Mouse (Mus musculus): ENCODE measurements around the gene Kxd1. TPM values are rescaled to one million over a fixed set of nuclear protein-coding genes. Genes with fewer than 3 reads are reported as not detected.

The Kxd1 gene
- total and polyA plus RNA-seq, 2 experiments from 2014 or later, result 36.3 to 53.1 TPM

- no peak for TF ChIP-seq CTCF (IDR thresholded peaks at IDR 0.05)
- no peak overlapping the region for H3K4me3 ChIP-seq (ENCODE audit: low read depth, low read length)
- H3K27me3 ChIP-seq (ENCODE audit: insufficient read depth, low read length), result no peaks in the 10 kb centered on the region
- H3K9me3 ChIP-seq (ENCODE audit: low read length), result no peaks in the 10 kb centered on the region
- H3K27ac ChIP-seq (ENCODE audit: low read depth, low read length), result no peak overlapping the region
- no peak for ATAC-seq (ENCODE audit: low FRiP score)
- no peak for DNase-seq (ENCODE audit: low spot score)
- no peaks in the 10 kb centered on the region for H3K4me1 ChIP-seq (ENCODE audit: insufficient read depth, low read length)
- no peak overlapping the region for H3K9ac ChIP-seq (replicated peaks; ENCODE audit: low read length, poor library complexity, severe bottlenecking)
- 90% methylated on average over 4 of the region's 4 CpGs for WGBS
- no peaks in the 10 kb centered on the region for H3K36me3 ChIP-seq (ENCODE audit: insufficient read depth, low read length)
- no peak overlapping the region for H3K4me2 ChIP-seq (ENCODE audit: low read depth, low read length, poor library complexity, severe bottlenecking)
Measured at GRCm38 (mm10) chr8:70468733-70469132, 59.0 kb downstream of the Kxd1 start.

- H3K9me3 ChIP-seq (ENCODE audit: low read length), result no peaks in the 10 kb centered on the region
- H3K9ac ChIP-seq (replicated peaks; ENCODE audit: low read length, poor library complexity, severe bottlenecking), result no peak overlapping the region
- ATAC-seq (ENCODE audit: low FRiP score) (no peak), DNase-seq (ENCODE audit: low spot score) (no peak)
- H3K4me1 ChIP-seq (ENCODE audit: insufficient read depth, low read length), result 0 out of 2 replicates have a peak, but pooled peaks cover 2% of the 10 kb centered on the region
- no peak overlapping the region for H3K27ac ChIP-seq (ENCODE audit: low read depth, low read length)
- no peak overlapping the region for H3K4me3 ChIP-seq (ENCODE audit: low read depth, low read length)
- no peak overlapping the region for H3K4me2 ChIP-seq (ENCODE audit: low read depth, low read length, poor library complexity, severe bottlenecking)
- no peaks in the 10 kb centered on the region for H3K36me3 ChIP-seq (ENCODE audit: insufficient read depth, low read length)
- no peak for TF ChIP-seq CTCF (IDR thresholded peaks at IDR 0.05)
- H3K27me3 ChIP-seq (ENCODE audit: insufficient read depth, low read length), result no peaks in the 10 kb centered on the region
- whole genome bisulfite sequencing, result 76% methylated on average over 1 of the region's 1 CpGs
Measured at GRCm38 (mm10) chr8:70467907-70468306, 59.8 kb downstream of the Kxd1 start.

- WGBS, result 77% methylated on average over 5 of the region's 5 CpGs
Measured at GRCm38 (mm10) chr8:70467229-70467725, 60.5 kb downstream of the Kxd1 start.

GRCm38 (mm10) chr8:70466771-70467170 lies 61.0 kb downstream of the Kxd1 start:
- Histone ChIP-seq H3K9me3 (ENCODE audit: low read length) (no peaks in the 10 kb centered on the region), H3K4me1 (ENCODE audit: insufficient read depth, low read length) (0 out of 2 replicates have a peak, but pooled peaks cover 2% of the 10 kb centered on the region), H3K4me3 (ENCODE audit: low read depth, low read length) (no peak overlapping the region), H3K27ac (ENCODE audit: low read depth, low read length) (no peak overlapping the region), H3K4me2 (ENCODE audit: low read depth, low read length, poor library complexity, severe bottlenecking) (no peak overlapping the region), H3K9ac (replicated peaks; ENCODE audit: low read length, poor library complexity, severe bottlenecking) (no peak overlapping the region), H3K27me3 (ENCODE audit: insufficient read depth, low read length) (no peaks in the 10 kb centered on the region), H3K36me3 (ENCODE audit: insufficient read depth, low read length) (no peaks in the 10 kb centered on the region)
- TF ChIP-seq CTCF (IDR thresholded peaks at IDR 0.05), result no peak
- no peak for DNase-seq (ENCODE audit: low spot score)
- ATAC-seq (ENCODE audit: low FRiP score), result no peak
- 73% methylated on average over 11 of the region's 11 CpGs for WGBS

More at GRCm38 (mm10) chr8:70467229-70467725, 60.5 kb downstream of the Kxd1 start:
- H3K27me3 ChIP-seq (ENCODE audit: insufficient read depth, low read length), result no peaks in the 10 kb centered on the region
- H3K9me3 ChIP-seq (ENCODE audit: low read length), result no peaks in the 10 kb centered on the region
- 0 out of 2 replicates have a peak, but pooled peaks cover 2% of the 10 kb centered on the region for H3K4me1 ChIP-seq (ENCODE audit: insufficient read depth, low read length)
- no peak overlapping the region for H3K9ac ChIP-seq (replicated peaks; ENCODE audit: low read length, poor library complexity, severe bottlenecking)
- no peak overlapping the region for H3K4me3 ChIP-seq (ENCODE audit: low read depth, low read length)
- H3K27ac ChIP-seq (ENCODE audit: low read depth, low read length), result no peak overlapping the region
- no peaks in the 10 kb centered on the region for H3K36me3 ChIP-seq (ENCODE audit: insufficient read depth, low read length)
- no peak for ATAC-seq (ENCODE audit: low FRiP score)
- TF ChIP-seq CTCF (IDR thresholded peaks at IDR 0.05), result no peak
- no peak overlapping the region for H3K4me2 ChIP-seq (ENCODE audit: low read depth, low read length, poor library complexity, severe bottlenecking)
- no peak for DNase-seq (ENCODE audit: low spot score)

GRCm38 (mm10) chr8:70466305-70466704 lies 61.5 kb downstream of the Kxd1 start:
- no peak overlapping the region for H3K4me2 ChIP-seq (ENCODE audit: low read depth, low read length, poor library complexity, severe bottlenecking)
- H3K9ac ChIP-seq (replicated peaks; ENCODE audit: low read length, poor library complexity, severe bottlenecking), result no peak overlapping the region
- no peaks in the 10 kb centered on the region for H3K27me3 ChIP-seq (ENCODE audit: insufficient read depth, low read length)
- no peaks in the 10 kb centered on the region for H3K36me3 ChIP-seq (ENCODE audit: insufficient read depth, low read length)
- WGBS, result 85% methylated on average over 4 of the region's 4 CpGs
- no peak overlapping the region for H3K4me3 ChIP-seq (ENCODE audit: low read depth, low read length)
- no peak for DNase-seq (ENCODE audit: low spot score)
- ATAC-seq (ENCODE audit: low FRiP score), result no peak
- H3K27ac ChIP-seq (ENCODE audit: low read depth, low read length), result no peak overlapping the region
- no peak for TF ChIP-seq CTCF (IDR thresholded peaks at IDR 0.05)
- H3K4me1 ChIP-seq (ENCODE audit: insufficient read depth, low read length), result 0 out of 2 replicates have a peak, but pooled peaks cover 2% of the 10 kb centered on the region
- no peaks in the 10 kb centered on the region for H3K9me3 ChIP-seq (ENCODE audit: low read length)

GRCm38 (mm10) chr8:70465701-70466100 lies 62.1 kb downstream of the Kxd1 start:
- 0 out of 2 replicates have a peak, but pooled peaks cover 2% of the 10 kb centered on the region for H3K4me1 ChIP-seq (ENCODE audit: insufficient read depth, low read length)
- DNase-seq (ENCODE audit: low spot score), result no peak
- H3K27ac ChIP-seq (ENCODE audit: low read depth, low read length), result no peak overlapping the region
- no peak overlapping the region for H3K4me2 ChIP-seq (ENCODE audit: low read depth, low read length, poor library complexity, severe bottlenecking)
- TF ChIP-seq CTCF (IDR thresholded peaks at IDR 0.05), result no peak
- WGBS, result 97% methylated on average over 4 of the region's 4 CpGs
- no peak overlapping the region for H3K9ac ChIP-seq (replicated peaks; ENCODE audit: low read length, poor library complexity, severe bottlenecking)
- ATAC-seq (ENCODE audit: low FRiP score), result no peak
- no peaks in the 10 kb centered on the region for H3K9me3 ChIP-seq (ENCODE audit: low read length)
- H3K4me3 ChIP-seq (ENCODE audit: low read depth, low read length), result no peak overlapping the region
- no peaks in the 10 kb centered on the region for H3K27me3 ChIP-seq (ENCODE audit: insufficient read depth, low read length)
- H3K36me3 ChIP-seq (ENCODE audit: insufficient read depth, low read length), result no peaks in the 10 kb centered on the region
